Mouse (Mus musculus): ENCODE data around the gene Fam117a.

The Fam117a gene

GRCm38 (mm10) chr11:95365596-95365995 is 28.8 kb downstream of the Fam117a start:
- DNase-seq (ENCODE audit: low read depth, low spot score), result no peak

- DNase-seq (ENCODE audit: low read depth, low spot score), result no peak
These were observed 29.6 kb downstream of the Fam117a start for GRCm38 (mm10) chr11:95366280-95366897.

DNA sequence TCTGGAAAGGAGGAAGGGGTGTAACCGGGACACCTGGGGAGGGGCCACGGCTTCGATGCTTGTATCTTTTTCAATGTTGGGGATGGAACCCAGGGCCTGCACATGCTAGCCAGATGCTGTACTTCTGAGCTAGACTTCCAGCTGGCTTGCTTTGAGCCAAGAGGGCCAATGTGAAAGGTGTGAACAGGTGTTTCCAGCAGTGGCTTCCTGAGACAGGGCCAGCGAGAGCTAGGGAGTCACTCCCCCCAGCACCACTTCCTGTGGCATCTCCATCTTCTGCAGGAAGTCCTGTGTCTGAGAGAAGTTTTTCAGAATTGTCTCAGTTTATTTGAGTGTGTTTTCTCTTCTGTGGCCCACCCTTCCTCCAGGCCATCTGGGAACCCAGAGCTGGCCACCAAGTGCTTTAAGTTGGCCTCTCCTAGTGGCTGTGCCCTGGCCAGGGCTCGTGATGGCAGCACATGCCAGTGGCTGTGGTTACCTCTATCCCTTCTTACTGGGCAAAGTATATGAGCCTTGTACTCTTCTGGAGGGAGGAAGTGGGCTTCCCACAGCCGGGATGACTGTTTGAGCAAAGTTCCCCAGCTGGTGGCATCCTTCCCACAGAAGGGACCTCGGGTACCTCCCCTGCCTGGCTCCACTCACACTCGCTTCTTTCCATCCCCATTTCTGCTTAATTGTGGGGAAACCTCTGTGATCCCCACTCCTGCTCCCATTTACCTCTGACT is 30.4 kb downstream of the Fam117a start:
- DNase-seq (ENCODE audit: low read depth, low spot score), result no peak

- DNase-seq (ENCODE audit: low read depth, low spot score), result no peak
These were observed 31.5 kb downstream of the Fam117a start for GRCm38 (mm10) chr11:95368231-95368823.

GRCm38 (mm10) chr11:95368871-95369270 is 32.1 kb downstream of the Fam117a start:
- no peak for DNase-seq (ENCODE audit: low read depth, low spot score)

GRCm38 (mm10) chr11:95369964-95370890 is 33.4 kb downstream of the Fam117a start:
- DNase-seq (ENCODE audit: low read depth, low spot score), result no peak

GRCm38 (mm10) chr11:95371182-95371581 is 34.4 kb downstream of the Fam117a start:
- no peak for DNase-seq (ENCODE audit: low read depth, low spot score)

DNA sequence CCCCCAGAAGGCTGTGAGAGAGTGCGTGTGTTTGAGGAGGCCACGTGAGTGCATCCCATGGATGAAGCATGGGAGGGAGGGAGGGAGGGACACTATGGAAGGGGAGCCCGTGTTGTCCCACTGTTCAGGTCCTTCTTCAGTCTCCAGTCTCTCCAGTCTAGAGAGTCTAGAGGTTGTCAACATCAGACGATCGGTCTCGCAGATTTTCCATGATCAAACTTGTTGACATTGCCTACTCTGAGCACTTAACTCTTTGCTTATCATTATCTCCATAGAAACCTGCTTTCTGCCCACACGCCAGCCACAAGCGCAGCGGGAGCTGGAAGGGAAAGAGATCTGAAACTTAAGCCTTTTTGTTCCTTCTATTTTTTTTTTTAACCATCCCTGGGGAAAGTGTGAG is 42.1 kb downstream of the Fam117a start:
- DNase-seq (ENCODE audit: low read depth, low spot score), result no peak

DNA sequence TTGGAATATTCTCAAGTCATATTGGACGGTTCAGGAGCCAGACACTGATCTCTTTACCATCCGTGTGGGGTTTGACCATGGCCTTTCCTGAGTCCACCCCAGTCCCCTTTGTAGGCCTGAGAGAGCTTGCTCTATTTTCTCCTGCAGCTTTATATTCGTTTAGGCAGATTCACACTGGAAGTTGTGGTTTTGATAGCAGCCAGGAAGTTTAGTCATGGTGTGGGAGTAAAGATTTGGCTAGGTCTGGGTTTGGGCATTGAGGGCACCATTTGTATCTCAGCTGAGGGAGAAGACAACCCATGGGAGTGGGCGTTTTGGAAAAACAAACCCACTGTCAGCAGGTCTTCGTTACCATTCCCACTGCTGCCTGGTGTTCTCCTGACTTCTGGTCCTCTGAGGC is 42.7 kb downstream of the Fam117a start:
- no peak for DNase-seq (ENCODE audit: low read depth, low spot score)

GRCm38 (mm10) chr11:95380711-95381110 is 43.9 kb downstream of the Fam117a start:
- DNase-seq (ENCODE audit: low read depth, low spot score), result no peak

GRCm38 (mm10) chr11:95381146-95381545 is 44.3 kb downstream of the Fam117a start:
- DNase-seq (ENCODE audit: low read depth, low spot score), result no peak

- no peak for DNase-seq (ENCODE audit: low read depth, low spot score)
These were observed 46.6 kb downstream of the Fam117a start for GRCm38 (mm10) chr11:95383331-95383986.

DNA sequence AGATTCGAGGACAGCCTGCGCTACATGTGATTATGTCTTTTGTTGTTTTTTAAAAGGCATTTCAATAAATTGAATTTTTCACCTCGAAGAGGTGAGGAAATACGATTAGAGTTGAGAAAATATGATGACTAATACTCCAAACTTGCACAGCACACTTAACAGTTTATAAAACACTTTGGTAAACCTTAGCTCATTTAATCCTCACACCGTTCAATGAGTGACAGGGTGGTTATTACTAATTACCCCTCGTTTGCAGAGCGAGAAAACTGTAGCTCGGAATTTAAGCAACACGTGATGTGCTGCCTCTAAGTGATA is 47.1 kb downstream of the Fam117a start:
- no peak for DNase-seq (ENCODE audit: low read depth, low spot score)

DNA sequence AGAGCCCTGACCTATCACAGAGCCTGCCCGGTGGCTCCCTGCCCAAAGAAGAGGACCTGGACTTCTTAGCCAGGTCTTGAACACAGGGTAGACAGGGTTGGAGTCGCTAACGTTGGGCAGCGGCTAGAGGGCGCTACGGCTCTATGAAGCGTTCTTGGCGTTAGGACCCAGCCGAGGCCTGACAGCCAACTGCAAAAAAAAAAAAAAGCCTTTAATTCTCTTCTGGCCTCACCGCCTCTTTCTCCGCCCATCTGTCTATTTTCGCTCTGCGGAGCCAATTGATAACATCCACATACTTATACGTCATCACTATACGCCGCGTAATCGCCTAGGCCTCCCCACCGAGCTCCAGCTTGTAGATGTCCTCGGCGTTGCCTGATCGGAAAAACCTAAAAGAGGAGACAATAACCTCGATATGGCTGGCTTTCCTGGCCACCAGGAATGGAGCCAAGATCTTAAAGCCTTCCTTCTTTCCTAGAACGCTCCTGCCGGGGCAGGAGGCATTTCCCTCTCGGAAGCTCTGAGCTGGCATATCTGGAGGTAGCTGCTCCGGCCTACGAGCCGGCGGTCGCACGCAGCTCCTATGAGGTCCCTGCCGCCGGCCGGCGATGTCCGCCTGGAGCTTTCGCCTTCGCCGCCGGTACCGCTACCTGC is 47.6 kb downstream of the Fam117a start, which contains the start of gene Slc35b1:
Gene Slc35b1, plus strand, starts transcription at position 374 of the 654 bp plus-strand sequence.
- peak; percentile 100 for DNase-seq (ENCODE audit: low read depth, low spot score)

GRCm38 (mm10) chr11:95384973-95385320 is 48.1 kb downstream of the Fam117a start:
- no peak for DNase-seq (ENCODE audit: low read depth, low spot score)

- no peak for DNase-seq (ENCODE audit: low read depth, low spot score)
These were observed 50.5 kb downstream of the Fam117a start for GRCm38 (mm10) chr11:95387354-95387753.

DNA sequence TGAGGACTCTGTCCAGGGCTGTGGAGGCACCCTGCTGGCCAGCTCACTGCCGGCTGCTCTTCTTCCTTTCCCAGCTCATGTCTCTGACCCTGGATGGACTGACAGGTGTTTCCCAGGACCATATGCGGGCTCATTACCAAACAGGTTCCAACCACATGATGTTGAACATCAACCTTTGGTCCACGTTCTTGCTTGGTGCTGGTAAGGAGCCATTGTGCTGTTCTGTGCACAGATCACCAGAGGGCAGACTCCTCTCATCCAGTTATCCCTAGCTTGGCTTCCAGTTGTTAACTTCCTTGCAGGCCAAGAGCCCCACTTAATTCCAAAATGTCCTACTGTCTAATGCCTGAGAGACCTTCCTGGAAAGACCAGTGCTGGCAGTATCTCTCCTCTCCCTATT is 52.2 kb downstream of the Fam117a start:
- no peak for DNase-seq (ENCODE audit: low read depth, low spot score)

- DNase-seq (ENCODE audit: low read depth, low spot score), result no peak
These were observed 53.6 kb downstream of the Fam117a start for GRCm38 (mm10) chr11:95390420-95390819.

- DNase-seq (ENCODE audit: low read depth, low spot score), result no peak
These were observed 54.4 kb downstream of the Fam117a start for GRCm38 (mm10) chr11:95391201-95391600.

DNA sequence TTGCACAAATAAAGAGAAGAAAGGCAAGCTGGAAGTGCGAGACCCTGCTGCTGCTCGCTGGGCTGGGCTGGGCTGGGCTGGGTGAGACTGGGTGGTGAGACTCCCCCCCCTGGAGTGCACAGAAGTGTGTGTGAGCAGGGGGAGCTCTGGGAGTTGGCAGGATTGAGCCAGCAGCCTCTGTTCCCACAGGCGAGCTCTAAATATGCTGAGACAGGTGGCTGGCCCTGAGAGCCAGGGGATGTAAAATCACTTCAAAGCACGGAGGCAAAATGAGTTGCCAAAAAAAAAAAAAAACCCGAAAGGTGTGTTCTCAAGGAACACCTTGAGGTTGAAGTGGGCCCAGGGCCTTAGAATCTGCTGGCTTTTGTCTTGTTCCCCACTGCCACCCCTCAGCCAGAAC is 54.9 kb downstream of the Fam117a start:
- DNase-seq (ENCODE audit: low read depth, low spot score), result no peak

DNA sequence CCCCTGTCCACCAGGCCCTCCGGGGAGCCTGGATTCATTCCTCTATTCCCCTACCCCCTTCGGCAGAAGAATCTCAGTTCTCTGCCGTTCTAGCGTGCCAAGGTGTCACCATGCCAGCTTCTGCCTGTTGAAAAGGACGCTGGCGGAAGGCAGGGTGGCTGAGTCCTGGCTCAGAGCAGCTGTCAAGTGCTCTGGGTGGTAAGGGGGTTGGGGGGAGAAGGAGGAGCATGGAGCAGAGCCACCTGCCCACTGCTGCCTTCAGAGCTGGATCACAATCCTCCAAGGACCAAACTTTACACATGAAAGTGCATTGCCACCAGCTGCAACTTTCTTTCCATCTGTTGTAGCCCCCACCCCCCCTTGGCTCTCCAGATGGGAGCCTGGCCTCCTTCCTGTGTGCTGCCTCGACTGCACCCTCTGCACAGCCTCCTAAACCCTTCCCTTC is 55.4 kb downstream of the Fam117a start:
- DNase-seq (ENCODE audit: low read depth, low spot score), result no peak
